Mouse (Mus musculus) left cerebral cortex, postnatal 25 days (tissue): ENCODE measurements around the gene Scgb1a1. TPM values are rescaled to one million over a fixed set of nuclear protein-coding genes. Genes with fewer than 3 reads are reported as not detected.
"Not testable (repeated sequence)": the region's sequence is repeated elsewhere in the genome, so short reads cannot be mapped to it uniquely, and the experiment has no call there.

Experiments used
- DNase-seq, 2 experiments: peaks; one replicate each; pipeline ENCODE4 v3.0.0; 2022; ENCODE audit warnings: low spot score in 2 of 2, mixed read lengths in 1 of 2
- intact Hi-C: fragments of 180-260 bp; cut with DNase I; formaldehyde crosslinking; loops from one replicate; pipeline ENCODE4 v1.15.1; 2025
- total RNA-seq, 2 experiments: library from RNA; stranded (reverse); gene quantifications; 2 replicates each; pipeline ENCODE4 v1.2.3; 2021

The Scgb1a1 gene
- total RNA-seq, 2 experiments from 2014 or later = not detected

DNA sequence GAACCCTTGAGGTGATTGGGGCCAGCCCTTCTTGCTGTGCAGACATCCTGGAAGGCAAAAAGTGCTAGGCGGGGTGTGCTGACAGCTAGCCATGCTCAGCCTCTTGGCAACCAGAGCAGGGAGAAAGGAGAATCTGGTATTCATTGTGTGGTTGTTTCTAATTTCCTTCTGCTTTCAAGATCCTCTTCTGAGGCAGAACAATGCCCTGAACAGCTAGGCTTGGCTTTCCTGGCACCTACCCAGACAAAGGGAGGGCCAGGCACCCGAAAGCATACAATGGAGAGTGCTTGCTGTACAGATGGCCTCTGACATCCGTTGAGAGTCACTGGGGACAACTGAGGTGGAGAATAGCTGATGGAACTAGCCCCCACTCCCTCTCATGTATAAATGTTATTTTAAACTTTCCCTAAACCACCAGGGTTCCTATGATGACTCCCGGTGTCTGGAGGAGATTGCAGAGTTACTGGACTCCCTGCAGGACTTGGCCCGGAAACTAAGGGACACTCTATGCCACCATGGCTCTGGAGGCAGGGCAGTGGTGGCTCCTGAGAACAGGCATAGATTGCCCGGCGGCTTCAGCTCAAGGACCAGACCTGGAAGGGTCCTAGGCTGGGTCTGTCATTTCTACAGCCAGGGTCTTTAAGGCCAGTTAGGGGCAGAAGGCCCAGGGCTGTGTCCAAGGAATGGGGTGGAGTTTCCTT lies 16.2 kb downstream of the Scgb1a1 start:
- DNase-seq = peak; percentile 13 to 17
- intact Hi-C loops = no loop called here

DNA sequence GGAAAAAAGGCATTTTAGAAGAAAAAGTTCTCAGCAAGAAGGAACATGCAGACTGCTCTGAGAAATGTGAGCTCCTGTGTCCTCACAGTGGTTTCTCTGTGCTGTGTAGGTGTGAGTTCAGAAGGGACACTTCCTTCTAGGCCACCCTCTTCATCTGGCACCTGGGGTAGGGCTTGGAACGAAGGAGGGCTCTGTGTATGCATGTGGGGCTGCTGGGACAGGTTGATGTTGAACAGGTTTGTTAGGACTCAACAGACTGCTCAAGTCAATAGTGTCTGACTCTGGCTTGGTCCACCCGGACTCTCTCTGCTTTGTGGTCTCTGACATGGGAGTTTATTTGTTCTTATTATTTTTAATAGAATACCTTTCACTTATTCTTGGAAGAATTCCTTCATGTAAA lies 17.4 kb downstream of the Scgb1a1 start:
- intact Hi-C loops = no loop called here
- DNase-seq = no peak

GRCm38 (mm10) chr19:9069687-9070307 lies 18.0 kb downstream of the Scgb1a1 start:
- DNase-seq = peak; percentile 33 to 49
- intact Hi-C loops = no loop called here

DNA sequence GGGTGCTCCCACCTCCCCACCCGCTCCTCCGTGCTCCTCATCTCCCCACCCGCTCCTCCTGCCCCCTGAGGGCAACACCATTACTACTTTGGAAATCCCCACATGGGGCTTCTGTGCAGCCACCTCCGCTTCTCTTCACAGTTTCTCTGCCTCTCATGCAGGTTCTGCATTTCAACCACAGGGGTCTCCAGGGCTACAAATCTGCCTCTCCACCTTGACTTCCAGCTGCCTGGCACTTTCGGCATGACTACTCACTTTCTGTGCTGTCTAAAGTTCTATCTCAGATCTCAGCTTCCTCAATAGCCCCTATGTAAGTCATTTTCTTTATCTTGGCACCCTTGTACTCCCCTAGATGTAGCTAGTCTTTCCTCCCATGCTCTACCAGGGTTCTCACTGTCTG lies 20.5 kb downstream of the Scgb1a1 start:
- intact Hi-C loops = no loop called here
- DNase-seq = no peak

DNA sequence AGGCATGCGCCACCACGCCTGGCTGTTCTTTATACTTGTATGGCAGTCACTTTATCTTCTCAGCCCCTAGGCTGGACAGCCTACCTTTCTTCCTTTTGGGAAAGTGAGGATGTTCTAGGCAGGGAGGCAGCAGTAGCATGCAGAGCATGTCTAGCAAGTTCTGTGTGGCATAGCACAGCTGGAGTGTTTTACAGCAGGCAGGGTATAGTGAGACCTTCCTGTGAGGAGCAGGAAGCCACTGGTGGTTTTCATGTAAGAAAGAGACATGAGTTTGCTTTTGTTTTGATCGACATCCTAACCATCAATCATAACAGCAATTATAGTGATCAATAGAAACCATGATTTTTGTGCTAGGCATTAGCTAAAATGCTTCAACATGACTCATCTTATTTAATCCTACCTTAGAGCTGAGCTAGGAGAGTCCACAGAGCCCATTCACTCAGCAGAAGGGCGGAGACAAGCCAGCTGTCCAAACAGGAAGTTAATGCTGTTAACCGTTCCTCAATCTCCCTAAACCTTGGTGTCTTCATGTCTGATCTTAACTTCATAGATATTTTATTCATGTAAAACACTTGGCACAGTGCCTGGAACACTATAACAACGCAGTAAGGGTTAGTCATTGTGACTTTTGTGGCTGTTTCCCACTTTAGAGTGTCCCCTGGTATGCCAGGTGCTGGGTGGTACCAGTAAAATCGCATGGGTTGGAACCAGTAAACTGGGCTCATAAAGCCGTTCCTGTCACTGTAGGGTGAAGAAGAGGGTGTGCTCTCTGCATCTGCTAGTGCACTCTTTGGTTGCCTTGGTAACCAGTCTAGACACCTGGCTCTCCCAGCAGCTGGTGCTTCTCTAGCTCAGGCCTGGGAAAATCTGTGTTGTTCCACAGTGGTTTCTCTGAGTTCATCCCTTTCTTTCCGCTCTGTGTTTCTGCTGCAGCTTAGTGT lies 21.9 kb downstream of the Scgb1a1 start:
- intact Hi-C loops = no loop called here
- peak; percentile 42 to 58 for DNase-seq

DNA sequence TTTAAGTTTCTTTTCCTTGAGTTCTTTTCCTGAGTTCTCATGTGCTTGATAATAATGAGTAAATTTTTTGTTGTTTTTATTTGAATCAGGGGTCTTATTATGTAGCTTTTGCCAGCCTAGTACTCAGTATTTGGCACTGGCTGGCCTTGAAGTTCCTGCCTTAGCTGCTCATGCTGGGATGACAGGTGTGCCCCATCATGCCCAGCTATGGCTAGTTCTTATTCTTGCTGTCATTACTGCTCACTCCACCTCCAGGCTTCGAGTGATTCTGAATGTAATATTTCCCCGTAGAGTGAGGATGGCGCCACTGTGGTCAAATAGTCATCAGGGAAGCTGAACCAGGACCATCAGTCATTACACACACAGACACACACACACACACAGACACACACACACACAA lies 23.9 kb downstream of the Scgb1a1 start:
- DNase-seq = no peak
- intact Hi-C loops = no loop called here

DNA sequence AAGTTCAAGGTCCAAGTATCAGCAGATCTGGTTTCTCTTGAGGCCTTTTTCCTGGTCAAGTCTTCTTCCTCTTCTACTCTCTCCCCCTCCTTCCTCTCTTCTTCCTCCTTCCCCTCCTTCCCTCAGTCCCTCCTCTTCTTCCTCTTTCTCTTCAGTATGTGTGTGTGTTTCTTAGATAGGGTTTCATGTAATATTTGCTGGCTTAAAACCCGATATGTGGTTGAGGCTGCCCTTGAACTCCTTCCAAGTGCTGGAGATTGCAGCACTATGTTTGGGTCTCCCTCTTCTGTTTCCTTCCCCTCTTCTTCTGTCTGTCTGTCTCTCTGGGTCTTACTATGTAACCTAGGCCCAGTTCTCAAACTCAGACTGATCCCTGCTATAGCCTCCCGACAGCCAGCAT lies 24.9 kb downstream of the Scgb1a1 start:
- intact Hi-C loops = no loop called here
- DNase-seq = no peak

DNA sequence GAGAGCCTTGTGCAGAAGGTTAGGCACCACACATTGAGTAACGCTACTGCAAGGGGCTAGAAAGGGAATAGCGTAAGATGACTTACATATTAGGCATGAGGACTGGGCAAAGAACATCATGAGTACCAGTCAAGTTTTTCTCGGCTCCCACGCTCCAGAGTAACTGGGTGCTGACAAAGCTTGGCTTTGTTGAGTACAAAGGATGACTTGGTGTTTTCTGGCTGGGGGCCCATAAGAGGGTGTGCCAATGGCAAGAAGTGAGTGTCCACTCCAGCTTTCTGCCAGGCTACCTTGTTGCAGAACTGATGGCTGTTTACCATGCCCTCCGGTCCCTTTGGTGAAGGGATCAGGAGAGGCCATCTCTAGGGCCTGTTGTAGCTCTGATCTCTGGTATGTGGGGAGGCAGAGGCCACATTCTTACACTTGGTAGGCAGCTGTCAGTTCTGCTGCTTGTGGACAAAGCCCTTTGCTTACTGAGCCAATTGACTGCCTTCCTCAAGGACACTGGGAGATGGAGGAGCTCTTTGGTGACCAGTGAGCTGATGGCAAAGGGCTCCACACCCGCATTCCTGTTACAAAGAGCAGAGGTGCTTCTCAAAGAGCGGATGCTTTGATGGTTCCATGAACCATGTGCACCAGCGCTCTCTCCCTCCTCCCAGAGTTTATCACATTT lies 26.4 kb downstream of the Scgb1a1 start:
- no peak for DNase-seq
- intact Hi-C loops = no loop called here

DNA sequence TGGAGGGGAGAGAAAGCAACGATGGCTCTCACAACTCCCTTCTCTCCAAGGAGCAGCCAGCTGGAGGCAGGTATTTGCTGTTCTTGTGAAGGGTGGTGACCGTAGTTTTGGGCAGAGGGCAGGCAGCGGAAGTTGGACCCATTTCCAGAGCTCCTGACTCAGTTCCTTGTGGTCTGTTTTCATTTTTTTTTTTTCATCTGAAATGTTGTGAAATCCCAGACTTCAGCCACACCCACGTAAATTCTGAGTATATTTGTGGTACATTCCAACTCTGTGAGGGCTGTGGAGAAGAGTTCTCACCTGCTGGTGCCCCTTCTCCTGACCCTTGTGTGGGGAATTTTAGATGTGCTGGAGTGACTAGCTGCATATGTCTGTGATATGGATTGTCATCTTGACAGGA lies 27.7 kb downstream of the Scgb1a1 start:
- DNase-seq = no peak
- intact Hi-C loops = no loop called here

DNA sequence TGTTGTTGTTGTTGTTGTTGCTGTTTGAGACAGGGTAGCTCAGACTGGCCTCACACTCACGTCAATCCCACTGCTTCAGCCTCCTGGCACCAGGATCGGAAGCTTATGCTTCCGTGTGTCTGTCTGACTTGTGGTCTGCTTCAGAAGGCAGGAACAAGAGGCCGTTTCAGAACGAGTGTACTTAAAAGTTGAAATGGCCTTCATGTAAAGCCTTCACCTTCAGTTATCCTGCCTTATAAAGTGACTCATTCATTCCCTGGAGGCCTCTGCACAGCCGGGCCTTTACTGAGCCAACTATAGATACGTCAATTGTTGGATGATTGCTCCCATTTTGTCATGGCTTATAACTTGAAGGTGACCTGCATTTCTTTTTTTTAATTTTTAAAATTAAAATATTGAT lies 28.4 kb downstream of the Scgb1a1 start:
- intact Hi-C loops = no loop called here
- no peak for DNase-seq

- intact Hi-C loops = no loop called here
- no peak for DNase-seq
These were observed 28.8 kb downstream of the Scgb1a1 start for GRCm38 (mm10) chr19:9058944-9059343.

DNA sequence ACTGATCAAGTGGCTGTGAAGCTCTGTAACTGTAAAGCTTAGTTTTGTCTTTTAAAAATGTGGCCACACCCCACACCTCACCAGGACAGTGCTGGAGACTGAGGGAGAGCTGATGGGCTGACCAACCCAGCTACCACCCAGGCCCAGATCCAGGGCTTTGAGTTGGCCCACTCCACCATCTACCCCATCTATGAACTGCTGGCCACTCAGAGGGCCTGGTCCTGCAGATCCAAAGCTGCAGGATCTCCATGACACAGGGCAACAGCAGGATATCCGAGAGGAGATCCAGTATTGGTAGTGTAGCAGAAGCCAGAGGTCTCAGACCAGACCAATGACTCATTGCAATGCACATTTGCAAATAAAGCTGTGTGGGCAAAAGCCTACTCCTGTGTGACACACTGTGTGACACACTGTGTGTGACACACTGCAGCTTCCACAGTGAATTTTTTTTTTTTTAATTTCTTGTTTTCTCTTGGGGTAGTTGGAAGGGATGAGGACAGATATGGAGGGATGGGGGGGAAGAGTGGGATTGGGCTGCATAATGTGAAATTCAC lies 29.4 kb downstream of the Scgb1a1 start:
- intact Hi-C loops = no loop called here
- DNase-seq = no peak

DNA sequence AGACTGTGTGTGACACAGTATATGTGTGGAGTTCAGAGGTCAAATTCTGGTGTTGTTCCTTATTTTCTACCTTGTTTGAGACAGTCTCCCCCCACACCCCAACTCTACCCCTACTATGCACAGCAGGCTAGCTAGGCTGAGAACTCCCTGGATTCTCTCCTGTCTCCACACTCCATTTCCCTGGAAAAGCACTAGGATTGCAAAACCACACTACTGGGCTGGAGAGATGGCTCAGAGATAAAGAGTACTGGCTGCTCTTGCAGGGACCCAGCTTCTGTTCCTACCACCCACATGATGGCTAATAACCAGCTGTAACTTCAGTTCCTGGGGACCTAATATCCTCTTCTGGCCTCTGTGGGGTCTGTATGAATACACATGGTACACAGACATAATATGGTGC lies 30.1 kb downstream of the Scgb1a1 start:
- intact Hi-C loops = no loop called here

GRCm38 (mm10) chr19:9055703-9056355 lies 31.9 kb downstream of the Scgb1a1 start:
- intact Hi-C loops = no loop called here
- no peak for DNase-seq

More for the DNA sequence above, 30.1 kb downstream of the Scgb1a1 start:
- no peak for DNase-seq

GRCm38 (mm10) chr19:9055153-9055552 lies 32.6 kb downstream of the Scgb1a1 start:
- DNase-seq = peak in 1 of 2 experiments; percentile 19
- intact Hi-C loops = no loop called here

DNA sequence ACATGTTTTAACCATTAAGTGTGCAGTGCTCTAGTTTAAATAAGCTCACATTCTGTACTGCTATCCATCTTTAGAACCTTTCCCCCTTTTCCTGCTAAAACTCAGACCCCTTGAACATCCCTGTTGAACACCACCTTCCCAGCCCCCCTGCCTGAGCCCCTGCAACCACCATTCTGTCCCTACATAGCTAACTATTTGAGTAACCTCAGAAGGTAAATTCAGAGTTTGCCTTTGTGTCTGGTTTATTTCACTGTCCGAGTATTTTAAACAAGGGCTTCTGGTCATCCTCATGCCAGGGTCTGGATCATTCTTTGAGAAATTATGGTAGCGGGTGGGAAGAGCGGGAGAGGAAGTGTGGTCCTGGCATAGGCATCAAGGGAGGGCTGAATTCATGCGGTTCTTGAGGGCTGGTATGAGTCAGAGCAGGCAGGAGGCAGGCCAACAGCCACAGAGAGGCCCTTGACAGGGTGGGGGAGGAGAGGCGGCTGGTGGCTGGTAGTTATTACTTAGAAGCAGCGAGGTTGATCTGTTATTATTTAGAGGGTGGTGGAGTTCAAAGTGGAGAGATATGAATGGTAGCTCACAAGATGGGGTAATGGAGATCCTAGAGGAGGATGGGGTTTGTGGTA lies 34.8 kb downstream of the Scgb1a1 start:
- DNase-seq = no peak
- intact Hi-C loops = no loop called here

DNA sequence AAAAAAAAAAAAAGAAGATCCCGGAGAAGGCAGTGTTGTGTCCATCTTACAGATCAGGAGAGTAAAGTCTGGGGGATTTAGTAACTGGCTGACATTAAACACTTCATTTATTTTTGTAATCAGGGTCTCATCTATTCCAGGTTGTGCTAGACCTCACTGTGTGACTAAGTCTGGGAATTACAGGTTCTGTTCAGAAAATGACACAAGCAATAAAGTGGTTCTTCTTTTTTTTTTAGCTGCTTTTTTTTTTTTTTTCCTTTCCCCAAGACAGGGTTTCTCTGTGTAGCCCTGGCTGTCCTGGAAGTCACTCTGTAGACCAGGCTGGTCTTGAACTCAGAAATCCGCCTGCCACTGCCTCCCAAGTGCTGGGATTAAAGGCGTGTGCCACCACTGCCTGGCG lies 35.8 kb downstream of the Scgb1a1 start:
- intact Hi-C loops, DNase-seq: not testable (repeated sequence)

DNA sequence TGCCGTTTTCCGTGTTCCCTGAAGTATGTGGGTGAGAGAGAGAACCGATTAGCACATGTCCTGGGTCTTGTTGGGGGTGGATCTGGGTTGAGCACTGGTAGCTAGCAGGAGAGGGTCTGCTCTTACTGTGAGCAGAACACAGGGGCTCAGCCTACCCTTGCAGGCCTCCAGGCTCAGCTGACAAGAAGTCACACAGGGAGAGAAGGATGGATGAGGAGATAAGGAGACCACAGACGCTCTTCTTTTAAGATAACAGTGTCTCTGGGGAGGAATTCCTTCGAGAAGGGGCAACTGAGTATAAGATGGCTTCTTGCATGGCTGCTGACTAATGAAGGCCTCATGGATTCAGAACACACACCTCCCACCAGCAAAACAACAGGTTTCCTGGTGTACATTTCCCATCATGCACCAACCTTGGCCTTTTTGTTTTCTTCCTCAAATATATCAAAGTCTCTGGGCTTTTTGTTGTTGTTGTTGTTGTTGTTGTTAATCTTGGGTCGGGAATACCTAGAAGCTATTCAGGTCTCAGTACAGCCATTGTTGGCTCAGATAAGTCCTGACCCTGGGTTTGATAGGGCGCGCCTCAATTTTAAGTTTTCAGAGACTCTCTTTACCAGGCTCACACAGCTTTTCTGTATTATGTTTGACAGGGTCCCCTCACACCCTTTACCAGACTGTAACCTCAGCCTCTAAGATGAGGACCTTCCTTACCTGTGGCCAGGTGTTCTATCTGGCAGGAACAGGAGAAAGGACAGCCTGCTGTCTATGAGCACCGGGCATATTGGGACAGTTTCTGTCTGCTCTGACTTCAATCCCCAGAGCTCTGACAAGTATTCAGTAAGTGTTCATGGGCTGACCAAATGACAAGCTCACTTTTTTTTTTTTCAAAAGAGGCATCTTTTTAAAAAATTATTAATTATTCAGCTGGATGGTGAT lies 37.2 kb downstream of the Scgb1a1 start:
- intact Hi-C loops = no loop called here
- DNase-seq = no peak
